Mouse (Mus musculus): ENCODE data around the gene Mr1.
A peak's percentile ranks its signal among the peaks of the same experiment; 100 is the strongest.
"Not testable (repeated sequence)": the region's sequence is repeated elsewhere in the genome, so short reads cannot be mapped to it uniquely, and the experiment has no call there.

Mr1 gene

DNA sequence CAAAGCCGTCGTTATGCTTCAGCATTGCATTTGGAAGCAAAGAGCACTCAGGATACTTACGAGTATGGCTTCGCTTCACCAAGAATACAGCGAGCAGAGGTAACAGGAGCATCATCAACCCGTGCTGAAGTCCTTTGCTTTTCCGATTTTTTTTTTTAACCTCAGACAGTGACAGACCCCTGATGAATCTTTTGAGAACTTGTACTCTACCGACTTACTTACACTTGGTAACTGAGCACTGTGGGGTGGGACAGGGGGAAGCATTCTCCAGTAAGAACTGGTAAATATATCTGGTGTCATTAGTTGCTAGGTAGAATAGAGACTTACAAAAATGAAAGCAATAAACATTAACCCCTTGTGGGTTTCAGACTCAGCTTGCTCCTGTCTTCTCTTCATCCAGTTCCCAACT, at the start of gene Mr1:
TSS of gene Mr1 (minus strand) at position 243 of the 409 bp plus-strand sequence.
- DNase-seq = peak; percentile 19 to 43

DNA sequence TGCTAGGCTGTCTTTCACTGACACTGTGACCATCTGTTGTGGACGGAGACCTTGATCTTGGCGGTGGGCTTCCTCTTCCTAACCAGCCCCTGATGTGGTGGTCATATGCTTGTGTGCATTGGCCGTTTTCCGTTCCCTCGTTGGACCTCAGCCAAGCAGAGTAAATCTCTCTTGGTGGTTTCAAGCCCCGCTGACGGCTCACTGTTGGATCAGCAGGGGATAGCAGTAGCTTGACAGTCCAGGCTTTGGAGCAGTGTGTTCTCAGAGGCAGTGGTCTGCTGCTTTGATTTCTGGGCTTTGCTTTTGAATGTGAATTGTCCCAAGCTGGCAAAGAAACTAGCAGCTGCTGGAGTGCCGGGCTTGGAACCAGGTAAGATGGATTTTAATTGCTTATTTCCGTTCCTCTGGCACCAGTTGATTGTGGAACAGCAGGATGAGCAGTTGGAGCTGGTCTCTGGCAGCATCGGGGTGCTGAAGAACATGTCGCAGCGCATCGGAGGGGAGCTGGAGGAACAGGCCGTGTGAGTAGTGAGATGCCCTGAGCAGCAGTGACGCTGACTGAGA, 46.3 kb upstream of the Mr1 start:
- DNase-seq = peak; percentile 55 to 60

DNA sequence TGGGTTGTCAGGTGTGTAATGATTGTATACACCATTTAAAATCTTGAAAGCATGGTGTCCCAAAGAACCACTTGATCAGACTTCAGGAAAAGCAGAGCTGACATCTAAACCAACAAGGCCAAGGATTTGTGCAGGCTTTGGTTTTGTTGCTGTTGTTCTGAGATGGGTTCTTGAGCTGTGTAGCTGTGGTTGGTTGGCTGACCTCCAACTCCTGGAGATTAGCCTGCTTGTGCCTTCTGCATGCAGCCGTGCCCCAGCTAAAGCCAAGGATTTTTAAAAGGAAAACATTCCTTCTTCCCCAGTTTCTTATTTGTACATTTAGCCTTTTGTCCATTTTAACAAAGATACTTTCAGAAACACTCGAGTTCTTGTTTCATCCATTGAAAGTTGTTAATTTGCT, 45.1 kb upstream of the Mr1 start:
- peak; percentile 67 to 84 for DNase-seq

DNA sequence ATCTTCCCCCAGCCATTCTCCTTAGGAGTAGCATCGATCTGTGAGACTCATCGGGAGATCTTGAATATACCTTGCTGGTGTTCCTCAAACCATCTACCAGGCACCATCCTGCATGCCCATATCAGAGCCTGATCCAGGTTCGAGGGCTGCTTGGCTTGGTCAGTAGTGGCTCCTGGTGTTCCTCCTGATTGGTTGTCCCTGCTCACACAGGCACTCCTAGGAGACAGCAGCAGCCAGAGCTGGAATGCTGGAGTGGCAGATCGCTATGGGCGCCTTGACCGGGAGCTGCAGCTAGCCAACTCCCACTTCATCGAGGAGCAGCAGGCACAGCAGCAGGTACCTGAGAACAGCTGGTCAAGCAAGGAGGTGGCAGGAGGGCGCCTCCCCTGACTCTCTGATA, 44.6 kb upstream of the Mr1 start:
- DNase-seq = peak in 1 of 2 experiments; percentile 32

DNA sequence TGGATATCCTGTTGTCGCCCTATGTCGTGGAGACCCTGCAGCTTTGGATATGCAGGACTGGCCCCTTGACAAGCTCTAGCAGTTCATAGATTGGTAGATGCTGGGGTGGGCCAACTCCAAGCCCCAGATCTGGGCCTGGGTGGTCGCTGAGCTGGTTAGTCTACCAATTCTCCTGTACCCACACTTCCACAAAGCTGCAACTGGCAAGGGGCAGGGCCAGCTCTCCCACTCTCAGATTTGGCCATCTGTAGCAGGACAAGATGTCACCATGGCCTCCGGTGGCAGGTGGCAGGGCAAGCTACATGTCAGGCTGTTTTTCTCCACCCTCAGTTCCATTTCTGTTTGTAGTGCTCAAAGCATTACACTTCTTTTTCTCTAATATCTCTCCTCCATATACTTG, 42.0 kb upstream of the Mr1 start:
- no peak for DNase-seq

DNA sequence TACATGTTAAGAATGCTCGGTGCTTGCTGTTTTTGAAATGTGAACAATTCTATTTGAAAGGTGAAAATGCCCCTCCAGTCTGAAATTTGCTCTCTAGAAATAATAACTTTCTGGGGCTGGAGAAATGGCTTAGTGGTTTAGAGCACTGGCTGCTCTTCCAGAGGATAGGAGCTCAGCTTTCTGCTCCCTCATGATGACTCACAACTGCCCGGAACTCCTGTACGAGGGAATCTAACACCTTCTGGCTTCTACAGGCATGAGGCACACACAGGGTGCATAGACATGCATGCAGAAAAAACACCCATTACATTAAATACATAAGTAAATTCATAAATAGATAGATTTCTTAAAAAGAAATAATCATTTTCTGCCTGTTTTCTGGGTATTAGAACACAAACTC, 37.6 kb upstream of the Mr1 start:
- DNase-seq = no peak

DNA sequence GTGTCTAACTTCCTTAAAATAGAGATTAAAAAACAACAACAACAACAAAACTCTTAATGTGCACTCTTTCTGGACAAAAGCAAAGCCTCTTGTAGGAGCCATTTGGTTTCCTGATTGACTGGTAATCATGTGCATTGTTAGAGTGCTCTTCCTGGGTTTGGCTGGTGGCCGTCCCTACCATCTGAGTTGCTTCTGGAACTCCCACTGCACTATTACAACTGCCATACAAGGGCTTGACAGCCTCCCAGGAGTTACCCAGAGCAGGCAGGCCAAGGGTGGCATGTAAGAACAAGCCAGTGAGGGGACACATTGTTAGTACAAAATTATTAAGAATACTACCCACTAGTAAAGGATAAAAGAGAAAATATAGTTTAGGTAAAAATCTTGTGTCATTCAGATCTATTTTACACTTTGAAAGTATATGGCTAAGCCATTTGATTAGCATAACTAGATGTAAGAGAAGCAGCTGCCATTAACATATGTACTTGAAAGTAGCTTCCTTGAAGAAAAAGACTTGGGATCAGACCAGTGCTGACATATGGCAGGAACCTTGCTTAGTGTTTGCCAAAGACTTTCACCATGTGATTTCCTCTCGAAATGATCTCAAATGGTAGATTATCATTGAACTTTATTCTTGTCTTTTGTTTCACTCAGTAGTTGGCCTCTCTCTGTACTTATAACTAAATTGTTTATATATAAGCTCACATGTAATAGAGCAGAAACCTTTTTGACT, 31.7 kb upstream of the Mr1 start:
- DNase-seq = no peak

DNA sequence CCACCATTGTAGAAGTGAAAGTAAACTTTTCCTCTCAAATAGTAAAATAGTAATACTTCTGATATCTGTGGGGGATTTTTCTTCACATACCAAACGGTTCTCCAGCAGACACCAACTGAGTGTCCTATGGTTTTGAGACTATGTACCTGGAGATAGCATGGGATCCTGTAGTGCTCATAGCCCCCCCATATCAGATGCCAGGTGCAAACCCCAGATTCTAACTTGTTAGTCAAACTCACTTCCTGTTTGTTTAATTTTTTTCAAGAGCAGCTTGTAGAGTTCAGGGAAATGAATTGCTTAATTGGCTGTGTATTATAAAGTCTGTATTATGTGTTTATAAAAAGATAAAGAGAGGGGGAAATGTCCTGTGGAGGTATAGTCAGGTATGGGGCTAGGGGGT, 27.8 kb upstream of the Mr1 start:
- no peak for DNase-seq

DNA sequence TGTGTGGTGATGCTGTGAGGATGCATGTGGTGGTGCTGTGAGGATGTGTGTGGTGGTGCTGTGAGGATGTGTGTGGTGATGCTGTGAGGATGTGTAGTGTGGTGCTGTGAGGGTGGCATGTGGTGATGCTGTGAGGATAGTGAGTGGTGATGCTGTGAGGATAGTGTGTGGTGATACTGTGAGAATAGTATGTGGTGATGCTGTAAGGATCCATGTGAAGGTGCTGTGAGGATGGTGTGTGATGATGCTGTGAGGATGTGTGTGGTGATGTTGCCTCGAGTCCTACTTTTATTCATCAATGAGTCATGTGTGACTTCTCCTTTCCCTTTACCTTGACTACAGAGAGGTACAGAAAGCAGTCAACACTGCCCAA, 27.0 kb upstream of the Mr1 start:
- DNase-seq = not testable (repeated sequence)

DNA sequence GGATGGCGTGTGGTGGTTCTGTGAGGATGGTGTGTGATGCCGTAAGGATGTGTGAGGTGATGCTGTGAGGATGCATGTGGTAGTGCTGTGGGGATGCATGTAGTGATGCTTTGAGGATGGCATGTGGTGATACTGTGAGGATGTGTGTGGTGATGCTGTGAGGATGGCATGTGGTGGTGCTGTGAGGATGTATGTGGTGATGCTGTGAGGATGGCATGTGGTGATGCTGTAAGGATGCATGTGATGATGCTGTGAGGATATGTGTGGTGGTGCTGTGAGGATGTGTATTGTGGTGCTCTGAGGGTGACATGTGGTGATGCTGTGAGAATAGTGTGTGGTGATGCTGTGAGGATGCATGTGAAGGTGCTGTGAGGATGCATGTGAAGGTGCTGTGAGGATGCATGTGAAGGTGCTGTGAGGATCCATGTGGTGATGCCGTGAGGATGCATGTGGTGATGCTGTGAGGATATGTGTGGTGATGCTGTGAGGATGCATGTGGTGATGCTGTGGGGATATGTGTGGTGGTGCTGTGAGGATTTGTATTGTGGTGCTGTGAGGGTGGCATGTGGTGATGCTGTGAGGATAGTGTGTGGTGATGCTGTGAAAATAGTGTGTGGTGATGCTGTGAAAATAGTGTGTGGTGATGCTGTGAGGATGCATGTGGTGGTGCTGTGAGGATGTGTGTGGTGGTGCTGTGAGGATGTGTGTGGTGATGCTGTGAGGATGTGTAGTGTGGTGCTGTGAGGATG, 26.5 kb upstream of the Mr1 start:
- no peak for DNase-seq

DNA sequence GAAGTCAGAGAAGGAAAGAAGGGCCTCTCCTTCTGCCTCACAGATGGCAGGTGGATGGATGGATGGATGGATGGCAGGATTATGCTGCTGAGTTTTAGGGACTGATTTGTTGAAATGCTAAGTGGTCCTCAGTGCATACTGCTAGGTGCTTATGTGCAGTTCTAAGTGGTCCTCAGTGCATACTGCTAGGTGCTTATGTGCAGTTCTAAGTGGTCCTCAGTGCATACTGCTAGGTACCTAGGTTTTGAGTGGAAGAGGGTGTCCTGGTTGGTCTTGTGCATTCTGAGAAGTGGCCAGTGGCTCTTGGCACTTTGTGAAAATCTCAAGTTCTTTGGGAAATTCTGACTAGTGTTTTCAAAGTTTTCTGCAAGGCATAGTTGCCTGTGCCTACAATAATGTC, 23.3 kb upstream of the Mr1 start:
- DNase-seq = no peak

DNA sequence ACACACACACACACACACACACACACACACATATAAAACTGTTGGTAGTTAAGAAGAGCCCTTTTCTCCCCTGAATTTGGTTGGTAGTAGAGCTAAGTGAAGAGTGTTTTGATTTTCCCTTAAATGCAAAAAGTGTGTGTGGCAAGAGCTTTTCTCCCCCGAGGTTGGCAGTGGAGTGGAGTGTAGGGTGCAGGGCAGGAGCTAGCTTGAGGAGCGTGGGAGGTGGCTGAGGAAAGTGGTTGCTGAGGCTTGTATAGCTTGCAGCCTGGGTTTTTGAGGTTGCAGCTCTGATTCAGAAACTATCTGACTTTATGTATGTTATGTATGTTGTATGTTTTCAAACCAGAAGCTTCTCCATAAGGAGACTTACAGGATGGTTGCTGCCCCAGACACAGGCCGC, 20.8 kb upstream of the Mr1 start:
- DNase-seq = no peak

DNA sequence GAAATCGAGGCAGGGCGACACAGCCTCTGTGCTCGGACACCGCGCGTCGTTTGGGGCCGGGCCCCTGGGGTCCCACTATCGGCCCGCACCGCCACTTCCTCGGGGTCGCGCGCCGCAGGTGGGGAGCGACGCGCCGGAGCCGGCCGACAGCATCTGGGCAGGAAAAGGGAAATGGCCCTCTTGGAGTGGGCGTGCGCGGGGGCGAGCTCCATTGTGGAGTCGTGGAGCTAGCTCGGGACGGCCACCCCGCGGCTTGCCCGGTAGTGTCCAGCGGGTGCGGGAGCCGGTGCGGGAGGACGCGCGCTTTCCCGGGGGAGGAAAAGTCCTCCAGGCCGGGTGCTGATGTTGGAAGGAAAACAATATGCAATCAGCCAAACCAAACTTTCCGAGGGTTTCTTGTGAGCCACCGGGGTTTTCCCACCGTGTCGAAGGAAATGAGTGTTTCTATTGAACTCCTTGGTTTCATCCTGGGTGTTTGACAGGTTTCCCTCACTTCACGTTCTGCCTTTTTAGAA, 12.4 kb upstream of the Mr1 start:
- DNase-seq = peak; percentile 69 to 70

DNA sequence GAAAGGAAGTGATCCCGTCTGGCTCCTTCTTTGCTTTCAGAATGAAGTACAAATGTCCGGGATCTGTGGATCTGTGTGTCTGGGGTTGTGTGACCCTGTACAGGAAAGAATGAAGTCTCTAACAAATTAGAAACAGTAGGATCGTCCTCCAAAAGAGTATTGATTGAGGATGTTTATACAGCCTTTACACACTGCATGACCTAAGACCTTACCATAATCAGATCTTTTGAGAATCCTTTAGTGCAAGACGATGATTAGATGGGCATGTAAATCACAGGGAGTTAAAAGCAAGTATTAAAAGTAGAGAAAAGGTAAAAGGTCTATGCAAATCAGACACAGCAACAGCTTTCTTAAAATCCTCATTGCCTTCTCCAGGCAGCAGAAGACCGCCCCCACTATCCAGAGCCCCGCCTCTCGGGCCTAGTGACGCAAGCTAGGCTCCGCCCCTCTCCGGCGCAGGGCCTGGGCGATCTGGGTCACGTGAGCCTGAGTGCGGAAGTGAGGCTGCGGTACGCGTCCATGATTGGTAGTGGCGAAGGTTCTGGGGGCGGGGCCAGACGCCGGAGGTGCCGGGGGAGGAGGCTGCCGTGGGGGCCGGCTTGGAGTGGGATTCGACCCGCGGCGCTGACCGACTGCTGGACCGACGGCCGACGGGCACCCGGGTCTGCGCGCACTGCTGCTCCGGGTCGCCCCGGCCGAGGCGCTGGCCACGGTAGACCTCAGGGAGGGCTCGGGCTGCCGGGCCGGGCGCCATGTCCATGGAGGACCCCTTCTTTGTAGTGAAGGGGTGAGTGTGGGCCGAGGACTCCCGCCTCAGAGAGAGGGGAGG, 11.7 kb upstream of the Mr1 start, which contains the start of gene Stx6:
TSS of gene Stx6 (plus strand) at position 575 of the 829 bp plus-strand sequence.
- DNase-seq = peak; percentile 97 to 99

DNA sequence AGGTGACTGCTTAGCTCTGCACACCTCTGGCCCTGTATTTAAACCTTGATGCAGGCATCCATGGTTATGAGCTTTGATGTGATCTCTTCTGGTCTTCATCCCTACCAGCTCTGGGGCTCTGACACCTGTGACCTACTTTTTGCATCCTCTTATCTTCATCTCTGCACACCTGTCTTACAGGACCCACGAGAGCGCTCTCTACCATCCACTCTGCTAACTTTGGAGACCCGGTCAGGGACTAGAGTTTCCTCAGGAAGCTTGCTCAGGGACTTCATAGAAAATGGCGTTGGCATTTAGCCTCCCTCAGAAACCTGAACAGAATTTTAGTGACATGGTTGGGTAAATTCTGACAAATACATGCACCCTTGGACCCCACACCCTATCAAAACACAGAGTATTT, 7.3 kb upstream of the Mr1 start:
- DNase-seq = no peak

DNA sequence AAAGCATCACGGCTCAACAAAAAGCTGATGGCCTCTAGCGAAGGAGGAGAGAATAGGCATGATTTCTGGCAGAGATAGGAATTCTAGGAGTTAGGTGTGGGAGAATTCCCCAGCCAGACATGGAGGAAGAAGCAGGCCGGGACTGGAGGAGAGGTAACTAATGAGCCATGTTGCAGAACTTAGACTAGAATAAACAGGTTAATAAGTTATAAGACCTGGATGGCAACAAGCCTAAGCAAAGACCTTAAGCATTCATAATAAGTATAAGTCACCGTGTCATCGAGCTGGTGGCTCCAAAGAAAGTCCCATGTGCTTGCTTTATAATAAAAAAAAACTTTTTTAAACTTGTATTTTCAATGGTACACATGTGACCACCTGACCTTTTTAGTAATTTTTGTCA, 4.2 kb upstream of the Mr1 start:
- DNase-seq = no peak

DNA sequence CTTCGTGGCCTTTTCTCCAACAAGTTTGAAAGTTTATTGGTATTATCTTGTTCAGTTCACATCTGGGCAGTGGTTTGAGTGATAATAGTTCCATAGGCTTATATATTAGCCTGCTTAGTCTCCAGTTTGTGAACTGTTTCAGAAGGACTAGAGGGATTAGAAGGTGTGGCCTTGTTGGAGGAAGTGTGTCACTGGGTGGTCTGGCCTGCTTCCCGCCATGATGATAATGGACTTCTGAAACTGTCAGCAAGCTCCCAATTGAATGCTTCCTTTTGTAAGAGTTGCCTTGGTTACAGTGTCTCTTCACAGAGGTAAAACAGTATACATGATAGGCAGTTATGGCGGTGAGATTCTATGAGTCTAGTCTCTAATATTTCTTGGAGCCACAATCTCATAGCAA, 2.8 kb upstream of the Mr1 start:
- no peak for DNase-seq

DNA sequence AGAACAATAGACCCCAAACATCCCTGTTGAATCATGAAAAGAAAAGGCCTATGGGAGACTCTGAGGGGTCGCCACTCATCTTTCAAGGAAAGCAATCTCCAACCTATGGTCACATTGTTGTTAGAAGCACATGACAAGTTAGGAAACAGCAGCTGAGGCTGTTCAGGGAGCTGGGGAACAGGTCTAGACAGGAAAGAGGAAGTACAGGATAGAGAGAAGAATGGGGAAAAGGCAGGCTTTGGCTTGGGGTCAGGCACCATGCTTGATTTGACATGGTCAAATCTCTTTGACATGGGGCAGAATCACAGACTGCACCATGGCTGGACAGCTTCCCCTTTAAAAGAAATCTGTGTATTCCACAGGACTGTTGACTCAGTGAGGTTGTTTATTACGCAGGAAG, 614 bp upstream of the Mr1 start:
- no peak for DNase-seq

DNA sequence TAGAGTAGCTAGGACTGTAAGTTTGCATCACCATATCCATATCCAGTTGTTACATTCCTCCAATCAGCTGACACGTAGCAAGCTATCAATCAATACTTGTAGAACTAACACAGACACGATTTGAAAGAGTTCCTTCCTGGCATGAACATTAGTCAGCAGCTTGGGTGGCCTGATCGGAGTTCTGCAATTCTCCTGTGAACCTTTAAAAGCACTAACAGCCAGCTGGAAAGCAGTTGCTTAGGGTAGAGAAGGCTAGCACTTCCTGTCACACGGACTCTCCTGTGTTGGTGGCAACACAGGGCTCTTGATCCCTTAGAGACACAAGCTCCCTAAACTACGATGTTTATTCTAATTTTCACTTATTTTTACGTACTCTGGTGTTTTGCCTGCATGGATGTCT, 994 bp downstream of the Mr1 start:
- no peak for DNase-seq

DNA sequence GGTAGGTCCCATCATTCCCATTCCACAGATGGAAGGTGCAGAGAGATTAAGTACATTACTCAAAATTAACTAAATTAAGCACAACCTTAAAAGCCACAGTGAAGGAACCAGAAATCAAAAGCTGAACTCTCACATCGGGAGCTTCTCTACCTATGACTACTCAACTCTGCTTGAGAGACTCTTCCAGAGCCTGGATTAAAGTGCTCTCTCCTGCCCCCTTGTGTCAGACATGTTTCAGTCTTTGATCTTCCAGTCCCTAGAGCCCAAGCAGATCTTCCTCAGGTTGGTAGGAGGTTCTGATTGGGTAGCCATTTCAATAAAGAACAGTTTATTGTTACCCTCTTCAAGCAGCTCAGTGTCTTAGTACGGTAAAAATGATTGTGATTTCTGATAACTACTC, 6.5 kb downstream of the Mr1 start:
- DNase-seq = peak; percentile 68 to 85

DNA sequence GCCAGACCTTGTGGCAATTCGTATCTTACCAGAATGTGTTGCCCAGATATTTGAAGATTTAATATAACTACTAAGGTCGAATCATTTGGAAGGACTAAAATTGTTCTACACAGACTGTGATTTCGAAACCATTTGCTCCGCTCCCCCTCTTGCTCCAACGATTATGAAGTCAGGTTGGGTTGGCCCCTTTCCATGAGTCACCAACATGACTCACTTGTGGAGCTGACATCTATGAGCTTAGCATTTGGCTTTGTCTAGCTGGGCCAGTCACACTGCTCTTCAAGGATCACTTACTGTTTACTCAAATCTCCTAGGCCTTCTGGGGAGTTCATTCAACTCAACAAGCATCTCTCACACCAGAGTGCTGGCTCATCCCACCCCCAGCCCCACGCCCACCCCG, 7.8 kb downstream of the Mr1 start:
- peak in 1 of 2 experiments; percentile 60 for DNase-seq

DNA sequence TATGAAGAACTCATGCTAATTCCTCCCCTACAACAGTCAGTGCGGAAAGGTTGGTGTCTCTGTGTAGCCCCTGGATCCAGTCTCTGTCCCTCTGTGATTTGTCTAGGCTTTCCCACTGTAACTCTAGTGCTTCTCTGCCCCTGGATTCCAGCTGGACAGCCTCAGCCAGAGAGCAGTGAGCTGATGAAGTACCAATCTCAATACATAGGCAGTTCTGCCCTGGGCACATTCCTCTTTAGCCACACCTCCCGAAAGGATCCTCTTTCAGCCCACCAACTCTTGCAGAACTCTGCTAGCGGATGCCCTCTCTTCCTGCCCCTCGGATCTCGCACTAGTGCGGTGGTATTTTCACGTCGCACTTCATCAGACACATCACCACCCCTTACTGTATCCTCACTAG, 11.7 kb downstream of the Mr1 start:
- no peak for DNase-seq

DNA sequence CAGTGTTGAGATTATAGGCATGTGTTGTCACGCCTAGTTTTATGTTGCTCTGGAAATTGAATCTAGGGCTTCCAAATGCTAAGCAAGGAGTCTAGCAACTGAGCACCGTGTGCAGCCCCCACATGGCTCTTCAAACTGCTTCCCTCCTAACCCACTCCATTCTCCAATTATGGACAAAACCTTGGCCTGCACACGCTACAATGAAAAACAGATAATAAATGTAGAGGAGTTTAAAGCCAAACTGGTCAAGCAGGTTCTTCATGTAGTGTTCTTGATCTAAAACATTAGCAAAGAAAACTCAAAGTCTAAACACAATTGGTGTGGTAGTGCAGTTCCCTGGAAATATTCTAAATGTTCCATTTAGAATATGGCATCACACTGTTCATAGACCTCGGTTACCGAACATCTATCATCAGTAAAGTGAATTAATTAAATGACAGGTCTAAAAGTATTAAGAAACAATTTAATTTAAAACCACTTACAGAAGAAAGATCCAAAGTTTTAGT, 19.1 kb downstream of the Mr1 start:
- DNase-seq = no peak

Data from cerebellum, postnatal 25 days (tissue).